Mouse (Mus musculus): ENCODE data around the gene Cdca8.

- TF ChIP-seq CTCF (IDR thresholded peaks at IDR 0.05; ENCODE audit: insufficient read depth, low read depth, low read length) (no peak), POLR2A (IDR thresholded peaks at IDR 0.05; ENCODE audit: insufficient read depth, low read depth, low read length) (no peak)
Observed at GRCm38 (mm10) chr4:124951036-124951433, 11.9 kb upstream of the Cdca8 start.
